Mouse (Mus musculus) olfactory bulb, adult 2 months (tissue): ENCODE measurements around the gene Mtmr2.

Source experiments
- CTCF ChIP-seq: fragments of 200-500 bp; IDR thresholded peaks from 2 replicates; pipeline ENCODE4 v1.5.1; 2012; ENCODE audit warnings: low read depth, mild to moderate bottlenecking, low read length, moderate library complexity; ENCODE audit not compliant: insufficient read depth
- POLR2A ChIP-seq: fragments of 200-500 bp; IDR thresholded peaks from 2 replicates; pipeline ENCODE4 v1.6.1; 2012; ENCODE audit warnings: mild to moderate bottlenecking, low read depth, low read length, moderate library complexity; ENCODE audit not compliant: insufficient read depth

DNA sequence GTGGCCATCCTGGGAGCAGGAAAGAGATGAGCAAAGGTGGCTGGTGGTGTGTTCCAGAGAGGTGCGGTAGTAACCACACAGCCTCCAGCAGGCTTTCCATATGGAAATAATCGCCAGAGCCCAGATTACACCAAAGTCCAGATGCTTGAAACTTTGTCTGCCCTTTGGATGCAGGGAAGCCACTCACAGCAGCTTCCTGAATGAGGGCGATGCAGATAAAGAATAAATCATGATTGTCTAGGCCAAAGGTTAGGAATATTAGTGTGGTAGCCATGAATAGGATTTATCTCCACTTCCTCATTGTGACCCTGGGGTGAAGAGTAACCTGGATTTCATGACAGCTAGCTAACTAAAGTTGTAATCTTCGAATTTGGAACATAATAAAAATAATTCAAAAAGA lies 43.3 kb upstream of the Mtmr2 start:
- TF ChIP-seq POLR2A (no peak), CTCF (no peak)
